Mouse (Mus musculus) neutrophil, adult 5-6 weeks (primary cell): Measurements from ENCODE around the gene Capn1. TPM values are rescaled to one million over a fixed set of nuclear protein-coding genes. Genes with fewer than 3 reads are reported as not detected.
"Not testable (repeated sequence)": the region's sequence is repeated elsewhere in the genome, so short reads cannot be mapped to it uniquely, and the experiment has no call there.

Source experiments
- ATAC-seq: fragments of 151-379, 151-347 bp; 2 replicates; pipeline ENCODE4 v1.8.0; 2017; ENCODE audit warnings: mild to moderate bottlenecking, moderate TSS enrichment; ENCODE audit not compliant: insufficient number of reproducible peaks, poor library complexity, low FRiP score, severe bottlenecking; ENCODE audit errors: extremely low read depth
- total RNA-seq: library from RNA; stranded (forward); fragments of 200-1000 nt; gene quantifications from 2 replicates; pipeline ENCODE4 v1.2.3, GENCODE M21; 2017

Gene Capn1
- total RNA-seq, 1 experiment from 2014 or later = 142 TPM

DNA sequence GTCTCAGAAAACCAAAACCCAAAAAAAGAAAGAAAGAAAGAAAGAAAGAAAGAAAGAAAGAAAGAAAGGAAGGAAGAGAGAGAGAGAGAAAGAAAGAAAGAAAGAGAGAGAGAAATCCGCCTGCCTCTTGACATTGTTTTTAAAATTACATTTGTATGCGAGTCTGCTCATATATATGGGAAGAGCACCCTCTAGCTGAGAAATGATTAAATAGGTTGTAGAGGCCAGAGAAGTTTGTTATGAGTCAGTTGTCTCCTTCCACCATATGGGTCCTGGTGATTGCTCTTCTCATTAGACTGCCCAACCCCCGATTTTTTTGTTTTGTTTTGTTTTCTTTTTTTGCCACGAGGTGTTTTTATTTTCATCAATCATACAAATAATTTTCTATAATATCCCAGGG lies 28.4 kb upstream of the Capn1 start:
- not testable (repeated sequence) for ATAC-seq

DNA sequence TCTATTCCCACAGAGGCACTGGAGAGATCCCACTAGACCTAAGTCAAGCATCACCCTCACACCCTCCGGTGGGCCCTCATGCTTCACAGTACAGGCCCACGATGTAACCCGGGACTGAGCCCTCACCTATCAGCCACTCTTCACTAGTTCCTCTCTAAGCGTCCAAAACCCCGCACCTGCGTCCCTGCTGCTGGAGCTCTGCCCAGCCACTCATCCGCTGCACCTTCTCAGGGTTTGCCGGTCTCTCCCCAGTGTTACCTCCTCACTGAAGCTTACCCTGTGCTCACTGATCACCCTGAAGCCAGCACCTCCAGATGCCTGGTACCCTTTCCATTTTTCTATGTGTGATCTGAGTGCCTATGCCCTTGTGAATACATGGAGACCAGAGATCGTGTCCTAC lies 26.6 kb upstream of the Capn1 start:
- ATAC-seq = no peak

DNA sequence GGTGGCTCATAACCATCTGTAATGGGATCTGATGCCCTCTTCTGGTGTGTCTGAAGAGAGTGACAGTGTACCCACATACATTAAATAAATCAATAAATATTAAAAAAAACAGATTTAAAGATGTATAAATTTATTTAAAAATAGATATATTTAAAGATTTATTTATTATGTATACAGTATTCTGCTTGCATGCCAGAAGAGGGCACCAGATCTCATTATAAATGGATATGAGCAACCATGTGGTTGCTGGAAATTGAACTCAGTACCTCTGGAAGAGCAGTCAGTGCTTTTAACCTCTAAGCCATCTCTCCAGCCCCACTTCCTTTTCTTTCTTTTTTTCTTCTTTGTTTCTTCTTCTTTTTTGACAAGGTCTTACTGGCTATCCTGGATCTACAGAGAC lies 24.3 kb upstream of the Capn1 start:
- no peak for ATAC-seq

DNA sequence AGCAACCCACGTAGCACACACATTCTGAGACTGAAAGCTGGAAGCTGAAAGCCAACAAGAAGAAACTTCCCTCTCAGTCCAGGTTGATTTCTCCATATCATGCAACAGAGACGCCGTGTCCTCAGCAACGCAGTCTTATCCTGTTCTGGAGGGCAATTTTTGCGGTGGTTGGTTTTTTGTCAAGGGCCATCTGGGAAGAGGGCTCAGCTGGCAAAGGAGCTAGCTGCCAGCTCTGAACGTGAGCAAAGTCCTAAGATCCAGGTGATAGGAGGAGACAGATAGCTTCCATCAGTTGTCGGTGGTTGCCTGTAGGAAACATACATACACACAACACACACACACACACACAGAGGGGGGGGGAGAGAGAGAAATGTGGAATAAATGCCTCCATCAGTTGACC lies 22.6 kb upstream of the Capn1 start:
- ATAC-seq = no peak

DNA sequence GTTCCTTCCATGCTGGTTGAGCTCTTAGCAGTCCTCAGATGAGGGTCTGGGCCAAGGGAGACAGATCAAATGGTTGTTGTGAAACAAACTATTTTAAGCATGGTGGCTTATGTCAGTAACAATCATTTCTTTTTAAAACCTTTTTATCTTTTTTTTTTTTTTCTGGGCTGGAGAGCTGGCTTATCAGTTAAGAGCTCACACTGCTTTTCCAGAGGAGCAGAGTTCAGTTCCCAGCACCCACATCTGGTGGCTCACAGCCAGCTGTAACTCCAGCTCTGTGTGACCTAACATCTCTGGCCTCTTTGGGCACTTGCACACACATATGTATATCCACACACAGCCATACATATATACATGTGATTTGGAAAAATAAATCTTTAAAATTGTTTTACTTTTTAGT lies 22.0 kb upstream of the Capn1 start:
- no peak for ATAC-seq

DNA sequence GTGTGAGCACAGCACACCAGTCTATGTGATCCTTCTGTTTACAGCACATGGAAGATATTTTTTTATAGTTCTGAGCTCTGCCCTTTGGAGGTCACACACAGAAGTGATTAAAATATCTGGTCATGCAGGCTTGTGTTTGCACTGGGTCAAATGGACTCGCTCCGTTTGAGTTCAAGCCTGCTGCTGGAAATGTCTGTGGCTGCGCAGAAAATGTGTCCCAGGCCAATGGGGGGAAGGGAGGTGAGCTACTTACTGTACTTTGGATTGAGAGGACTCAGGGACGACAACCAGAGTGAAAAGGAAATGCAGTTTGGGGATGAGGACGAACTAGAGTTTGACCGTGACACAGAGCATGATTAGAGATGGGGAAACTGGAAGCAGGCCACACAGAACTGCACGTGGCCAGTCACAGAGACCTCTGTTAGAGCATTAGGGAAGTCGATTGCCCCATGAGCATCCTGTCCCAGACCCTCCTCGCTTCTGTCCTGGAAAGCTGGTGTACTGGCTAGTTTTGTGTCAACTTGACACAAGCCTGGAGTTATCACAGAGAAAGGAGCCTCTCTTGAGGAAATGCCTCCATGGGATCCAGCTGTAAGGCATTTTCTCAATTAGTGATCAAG lies 20.4 kb upstream of the Capn1 start:
- ATAC-seq = no peak

DNA sequence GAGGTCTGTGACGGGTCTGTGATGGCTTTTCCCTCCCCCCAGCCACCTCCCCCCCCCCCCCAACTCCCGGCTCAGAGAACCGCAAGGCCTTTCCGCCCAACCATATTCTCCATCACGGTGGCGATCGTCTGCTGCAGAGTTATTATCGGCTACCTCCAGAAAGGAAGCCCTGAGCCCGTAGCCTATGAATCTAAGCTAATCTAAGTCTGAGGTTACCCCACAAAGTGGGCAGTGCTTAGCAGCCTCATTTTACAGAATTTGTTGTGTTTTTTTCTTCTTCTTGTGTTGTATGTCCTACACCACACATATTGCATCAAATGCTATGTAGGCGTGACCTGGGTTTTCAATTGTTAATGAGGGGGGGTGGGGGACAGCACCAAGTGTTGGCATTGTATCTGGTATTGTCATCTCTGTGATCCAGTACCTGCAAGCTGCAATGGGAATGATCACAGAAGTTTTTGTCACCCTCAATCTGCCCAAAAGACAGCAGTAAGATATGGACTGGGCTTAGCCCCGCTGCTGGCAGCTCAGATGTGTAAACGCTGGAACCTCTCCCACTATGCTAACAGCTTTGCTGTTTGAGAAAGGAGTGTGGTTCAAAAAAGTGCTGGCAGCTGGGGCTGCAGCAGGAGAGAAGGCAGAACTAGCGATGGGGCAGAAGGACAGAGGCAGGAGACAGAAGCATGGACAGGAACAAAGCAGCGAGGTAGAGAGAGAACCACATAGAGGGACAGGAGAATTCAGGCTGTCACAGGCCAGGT lies 15.0 kb upstream of the Capn1 start:
- ATAC-seq = no peak

DNA sequence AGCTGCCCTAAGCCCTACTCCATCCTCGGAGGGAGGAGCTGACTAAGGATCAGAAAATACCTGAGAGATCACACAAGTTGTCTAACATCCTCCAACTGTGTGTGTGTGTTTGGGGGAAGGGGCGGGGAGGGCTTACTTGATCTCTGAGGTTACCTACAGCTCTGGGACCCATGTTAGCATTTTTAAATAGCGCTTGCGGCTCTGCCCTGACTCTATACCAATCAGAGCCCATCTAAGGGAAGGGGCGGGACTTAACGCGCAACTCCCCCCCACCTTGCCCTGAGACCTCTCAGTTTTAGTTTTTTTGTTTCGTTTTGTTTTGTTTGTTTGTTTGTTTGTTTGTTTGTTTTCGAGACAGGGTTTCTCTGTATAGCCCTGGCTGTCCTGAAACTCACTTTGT lies 13.7 kb upstream of the Capn1 start:
- no peak for ATAC-seq

DNA sequence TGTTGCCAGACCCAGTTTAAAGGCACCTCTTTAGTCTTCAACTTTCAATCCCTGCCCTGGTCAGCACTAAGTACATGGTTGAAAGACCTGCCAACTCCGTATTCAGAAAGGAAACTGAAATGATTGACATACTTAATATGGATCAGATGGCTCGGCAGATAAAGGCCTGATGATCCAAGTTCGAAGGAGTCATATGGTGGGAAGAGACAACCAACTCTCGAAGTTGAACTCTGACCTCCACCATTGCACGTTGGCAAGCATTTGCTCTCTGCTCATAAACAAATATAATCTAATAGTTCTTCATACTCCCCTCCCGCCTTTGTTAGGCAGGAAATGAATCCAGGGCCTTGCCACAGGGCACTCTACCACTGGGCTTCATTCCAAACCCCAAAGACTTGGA lies 13.3 kb upstream of the Capn1 start:
- ATAC-seq = no peak

DNA sequence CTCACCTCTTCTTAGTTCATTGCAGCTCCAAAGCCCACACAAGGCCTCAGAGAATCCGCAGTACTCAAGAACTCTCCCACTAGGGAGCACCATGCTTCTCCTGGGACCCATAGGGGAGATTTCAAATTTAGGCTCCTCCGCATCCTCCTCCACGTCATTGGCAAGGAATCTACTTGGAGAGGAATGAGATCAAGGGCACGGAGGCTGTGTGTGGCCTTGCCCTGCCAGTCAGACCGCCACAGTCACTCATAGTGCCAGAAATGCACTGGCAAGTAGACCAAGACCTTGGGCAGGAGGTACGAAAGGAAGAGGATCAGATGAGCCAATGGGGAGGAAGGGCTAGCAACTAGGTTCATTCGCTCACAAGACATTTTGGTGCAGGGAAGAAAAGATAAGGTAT lies 8.2 kb upstream of the Capn1 start:
- ATAC-seq = no peak

DNA sequence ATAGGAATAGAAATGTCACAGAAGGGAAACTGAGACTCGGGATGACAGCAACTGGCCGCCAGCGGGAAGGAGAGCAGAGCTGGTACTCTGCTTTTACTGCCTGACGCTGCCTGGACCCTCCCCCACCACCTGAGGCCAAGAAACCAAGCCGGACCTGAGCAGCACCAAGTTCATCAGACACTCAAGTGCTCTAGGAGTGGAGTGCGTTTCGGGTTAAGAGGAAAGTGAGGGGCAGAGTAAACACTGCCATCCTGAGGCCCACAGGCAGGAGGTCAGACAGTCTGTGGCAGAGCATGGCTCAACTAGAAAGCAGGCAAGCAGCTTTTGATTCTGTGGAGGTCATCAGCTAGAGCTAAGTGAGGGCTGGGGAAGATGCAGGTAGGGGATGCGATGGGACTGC lies 7.4 kb upstream of the Capn1 start:
- no peak for ATAC-seq

DNA sequence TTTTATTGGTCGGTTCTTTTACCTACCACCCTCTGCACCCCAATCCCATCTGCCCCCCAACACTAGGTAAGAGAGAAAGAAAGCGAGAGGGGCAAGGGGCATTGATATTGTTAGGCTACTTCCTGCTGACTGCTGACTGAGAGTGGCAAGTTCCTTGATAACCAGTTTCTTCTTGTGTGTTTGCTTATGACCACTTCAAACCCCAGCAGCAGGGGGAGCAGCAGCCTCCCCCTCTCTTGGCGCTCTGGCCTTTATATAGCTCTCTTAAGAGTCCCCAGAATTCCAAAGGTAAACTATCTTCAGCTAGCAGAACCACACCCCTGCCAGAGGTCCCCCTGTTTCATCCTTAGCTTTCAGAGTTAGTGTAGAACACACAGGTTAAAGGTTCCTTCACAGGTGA lies 4.6 kb upstream of the Capn1 start:
- no peak for ATAC-seq

DNA sequence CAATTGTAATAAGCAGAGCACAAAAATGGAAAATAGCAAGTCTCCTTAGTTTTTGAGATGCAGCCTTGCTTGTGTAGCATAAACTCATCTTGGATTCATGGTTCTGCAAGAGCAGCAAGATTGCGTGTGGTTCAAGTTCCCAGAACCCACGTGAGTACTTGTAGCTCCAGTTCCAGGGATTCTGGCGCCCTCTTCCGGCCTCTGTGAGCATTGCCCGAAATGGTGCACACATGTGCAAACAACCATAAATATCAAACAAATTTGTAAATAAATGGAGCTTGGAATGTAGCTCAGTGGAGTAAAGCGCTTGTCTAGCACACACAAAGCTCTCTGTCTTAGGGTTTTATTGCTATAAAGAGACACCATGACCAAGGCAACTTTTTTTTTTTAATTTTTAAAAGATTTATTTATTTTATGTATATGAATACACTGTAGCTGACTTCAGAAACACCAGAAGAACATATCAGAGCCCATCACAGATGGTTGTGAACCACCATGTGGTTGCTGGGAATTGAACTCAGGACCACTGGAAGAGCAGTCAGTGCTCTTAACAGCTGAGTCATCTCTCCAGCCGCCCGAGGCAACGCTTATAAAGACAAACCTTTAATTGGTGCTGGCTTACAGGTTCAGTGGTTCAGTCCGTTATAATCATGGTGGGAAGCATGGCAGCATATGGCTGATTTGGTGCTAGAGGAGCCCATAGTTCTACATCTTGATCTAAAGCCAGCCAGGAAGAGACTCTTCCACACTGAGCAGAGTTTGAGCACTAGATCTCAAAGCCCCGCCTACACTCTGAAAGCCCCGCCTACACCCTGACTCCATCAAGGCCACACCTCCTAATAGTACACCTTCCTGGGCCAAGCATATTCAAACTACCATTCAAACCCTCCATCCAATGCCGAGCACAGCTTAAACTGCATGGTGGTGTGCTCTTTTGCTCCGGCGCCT lies 2.7 kb upstream of the Capn1 start:
- peak; percentile 68 for ATAC-seq

DNA sequence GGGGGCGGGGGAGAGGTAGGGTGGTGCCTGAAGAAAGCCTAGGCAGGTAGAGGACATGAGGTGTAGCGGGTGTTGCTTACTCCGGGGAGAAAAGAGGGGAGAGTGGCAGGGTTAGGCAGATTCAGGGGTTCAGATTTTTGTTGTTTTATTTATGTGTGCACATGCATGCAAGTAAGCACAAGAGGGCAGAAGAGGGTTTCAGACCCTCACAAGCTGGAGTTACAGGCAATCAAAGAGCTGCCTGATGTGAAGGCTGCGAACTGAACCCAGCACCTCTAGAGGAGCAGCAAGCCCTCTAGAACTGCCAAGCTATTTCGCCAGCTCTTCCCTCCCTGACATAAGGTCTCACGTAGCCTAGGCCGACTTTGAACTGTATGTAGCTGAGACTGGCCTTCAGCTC lies 835 bp upstream of the Capn1 start:
- ATAC-seq = no peak

DNA sequence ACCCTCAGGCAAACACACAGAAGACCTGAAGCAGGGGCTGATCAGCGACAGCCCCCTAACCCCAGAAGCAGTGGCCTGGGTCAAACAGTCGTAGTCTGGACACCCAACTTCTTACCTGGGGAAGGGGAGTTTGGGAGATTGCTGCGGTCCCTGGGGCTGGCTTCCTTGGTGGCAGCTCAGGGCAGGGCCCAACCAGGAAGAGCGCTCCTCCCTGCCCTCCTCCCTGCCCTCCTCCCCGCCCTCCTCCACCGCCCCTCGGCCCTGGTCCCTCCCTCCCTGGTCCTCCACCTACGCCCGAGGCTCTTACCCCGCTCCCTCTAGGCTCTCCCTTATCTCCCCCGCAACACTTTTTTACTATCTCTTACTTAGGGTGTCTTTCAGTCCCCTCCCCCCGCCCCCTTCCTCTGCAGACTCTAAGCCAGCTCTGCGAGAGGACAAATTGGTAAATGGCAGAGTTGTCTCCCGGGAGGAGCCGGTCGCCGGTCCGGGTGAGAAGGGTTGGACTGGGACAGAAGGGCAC lies 646 bp downstream of the Capn1 start:
- ATAC-seq = peak; percentile 32; the same call in 1 of the 2 replicates

DNA sequence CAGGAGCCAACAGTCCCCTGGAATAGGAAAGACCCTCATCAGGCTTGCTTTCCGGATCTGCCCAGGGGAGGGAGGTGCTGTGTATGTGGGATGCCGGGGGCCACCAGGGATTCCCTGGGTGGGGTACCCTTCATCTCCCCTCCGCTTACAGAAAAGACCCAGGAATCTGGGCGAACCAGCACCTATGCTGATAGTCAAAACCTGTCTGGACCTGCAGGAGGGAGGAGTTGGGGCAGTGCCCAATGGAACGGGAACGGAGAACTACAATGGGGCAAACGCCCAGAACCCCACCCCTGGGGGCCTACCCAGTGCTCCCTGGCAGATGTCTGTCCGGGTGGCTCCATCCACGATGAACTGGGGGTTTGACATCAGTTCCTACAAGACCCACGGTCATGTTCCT lies 2.0 kb downstream of the Capn1 start:
- no peak for ATAC-seq

DNA sequence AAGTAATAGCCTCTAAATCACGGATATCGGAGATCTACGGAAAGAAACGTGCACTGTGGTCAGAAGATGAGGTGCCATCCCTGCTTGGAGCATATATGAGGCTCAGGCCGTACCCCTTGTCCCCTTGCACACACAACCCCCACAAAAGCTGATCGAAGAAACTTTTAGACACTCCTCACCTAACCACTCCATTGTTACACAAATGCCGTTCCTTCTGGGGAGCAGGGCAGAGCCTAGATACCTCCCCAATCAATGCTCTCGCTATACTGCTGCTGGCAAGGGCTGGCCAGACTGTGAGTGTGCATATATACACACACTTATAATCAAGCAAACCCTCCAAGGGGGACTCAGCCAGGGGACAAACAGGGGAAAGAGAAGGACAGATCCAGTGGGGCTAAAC lies 6.6 kb downstream of the Capn1 start:
- ATAC-seq = no peak

DNA sequence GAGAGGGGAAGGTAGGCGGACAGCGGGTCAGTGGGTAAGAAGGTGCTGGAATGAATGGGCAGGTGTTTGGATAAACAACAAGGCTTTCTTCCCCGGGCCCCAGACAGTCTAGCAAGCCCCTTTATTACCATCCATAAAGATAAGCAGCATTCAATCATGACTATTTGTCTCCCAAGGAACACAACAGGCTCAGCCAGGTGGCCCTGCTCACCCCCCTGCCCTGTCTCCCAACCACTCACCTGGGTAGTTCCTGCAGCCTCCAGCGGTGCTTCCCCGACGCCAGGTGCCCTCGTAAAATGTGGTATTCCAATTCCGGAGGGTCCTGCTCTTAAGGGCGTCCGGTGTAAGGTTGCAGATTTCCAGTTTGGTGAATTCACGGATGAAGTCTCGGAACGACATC lies 8.7 kb downstream of the Capn1 start:
- no peak for ATAC-seq

DNA sequence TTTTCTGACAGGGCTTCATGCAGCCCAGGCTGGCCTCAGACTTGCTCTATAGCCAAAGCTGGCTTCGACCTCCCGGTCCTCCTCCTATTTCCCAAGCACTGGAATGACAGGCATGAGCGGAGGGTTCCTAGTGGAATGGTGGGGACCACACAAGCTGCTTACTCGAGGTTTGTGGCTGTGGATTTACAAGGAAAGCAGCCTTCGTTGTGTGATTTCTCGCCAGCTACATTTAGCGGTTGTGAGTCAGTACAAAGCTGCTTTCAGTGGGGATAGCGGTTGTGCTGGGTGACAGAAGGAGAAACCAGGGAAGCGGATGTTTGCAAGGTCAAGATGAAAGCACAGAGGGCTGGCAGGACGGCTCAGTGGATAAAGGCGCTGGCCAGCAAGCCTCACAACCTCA lies 10.2 kb downstream of the Capn1 start:
- no peak for ATAC-seq

DNA sequence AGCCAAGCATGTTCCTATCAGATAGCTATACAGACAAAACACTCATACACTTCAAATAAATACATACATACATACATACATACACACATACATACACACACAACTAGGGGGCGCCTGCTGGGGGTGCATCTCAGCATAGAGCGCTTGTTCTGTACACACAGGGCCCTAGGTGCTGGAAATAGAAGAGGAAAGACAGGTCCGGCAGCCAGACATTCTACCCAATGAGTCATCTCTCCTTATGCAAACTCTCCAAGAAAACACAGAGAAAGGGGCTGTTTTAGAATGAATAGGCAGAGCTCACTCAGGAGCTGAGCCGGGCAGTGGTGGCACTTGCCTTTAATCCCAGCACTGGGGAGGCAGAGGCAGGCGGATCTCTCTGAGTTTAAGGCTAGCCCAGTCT lies 15.7 kb downstream of the Capn1 start:
- no peak for ATAC-seq
